ENCODE assay signal across 8 mouse cellular contexts in genomic region chr1:44147563-44148381, GRCm38 (mm10). TPM values are rescaled to one million over a fixed set of nuclear protein-coding genes. Genes with fewer than 3 reads are reported as not detected.
DNase-seq lines count a peak whose midpoint lies in the region; ATAC-seq and TF ChIP-seq lines count a peak whose summit lies in the region.

TSS of gene Ercc5 (plus strand) at chr1:44147744.

- H3K36me3 ChIP-seq in G1E (replicated peaks) = peaks cover 14% of the 10 kb centered on the region
- H3K36me3 ChIP-seq in forebrain, embryonic 16.5 days (ENCODE audit: control insufficient read depth, insufficient read depth) = peaks cover 6% of the 10 kb centered on the region; the same call in 1 of the 2 replicates
- peaks cover 5% of the 10 kb centered on the region; the same call in 1 of the 2 replicates for H3K36me3 ChIP-seq in lung, embryonic 15.5 days

- TF ChIP-seq CTCF in G1E (IDR thresholded peaks at IDR 0.05; ENCODE audit: low read depth, low read length) = no peak

- peak; percentile 98 for ATAC-seq in G1E (ENCODE audit: extremely low read depth, insufficient number of reproducible peaks, low FRiP score, poor library complexity, severe bottlenecking)
- ATAC-seq in forebrain, embryonic 16.5 days = peak; percentile 98
- ATAC-seq in lung, embryonic 15.5 days (ENCODE audit: borderline replicate concordance, extremely low read depth, low FRiP score, low TSS enrichment) = peak; percentile 98

- H3K4me2 ChIP-seq in forebrain, embryonic 16.5 days (ENCODE audit: low read length) = peak within 1 kb of the TSS; percentile 78
- peak within 1 kb of the TSS; percentile 74 for H3K4me2 ChIP-seq in lung, embryonic 15.5 days

- H3K27ac ChIP-seq in forebrain, embryonic 16.5 days (ENCODE audit: low read length) = peak within 1 kb of the TSS; percentile 95
- peak within 1 kb of the TSS; percentile 97 for H3K27ac ChIP-seq in lung, embryonic 15.5 days

- H3K9me3 ChIP-seq in G1E (replicated peaks) = no peaks in the 10 kb centered on the region
- no peaks in the 10 kb centered on the region for H3K9me3 ChIP-seq in forebrain, embryonic 16.5 days (ENCODE audit: control insufficient read depth, low read length)
- no peaks in the 10 kb centered on the region for H3K9me3 ChIP-seq in lung, embryonic 15.5 days

- peak within 1 kb of the TSS; percentile 93 for H3K4me3 ChIP-seq in G1E (ENCODE audit: low read depth, low read length)
- H3K4me3 ChIP-seq in forebrain, embryonic 16.5 days (replicated peaks; ENCODE audit: low read length) = peak within 1 kb of the TSS; percentile 58
- H3K4me3 ChIP-seq in lung, embryonic 15.5 days = peak within 1 kb of the TSS; percentile 97

- under 1% methylated on average over 66 of the region's 66 CpGs for WGBS in forebrain, embryonic 16.5 days
- WGBS in lung, embryonic 15.5 days = under 1% methylated on average over 66 of the region's 66 CpGs

- DNase-seq in G1E (ENCODE audit: low spot score) = peak; percentile 88
- DNase-seq in cerebellum, adult 18-20 months = peak; percentile 85 to 86
- peak; percentile 83 for DNase-seq in heart, postnatal 4 days
- peak; percentile 79 to 84 for DNase-seq in layer of hippocampus, adult 8-10 months (ENCODE audit: low spot score in 2 of 2)
- DNase-seq in ovary, adult 18-20 months (ENCODE audit: low spot score) = peak; percentile 79
- peak; percentile 89 for DNase-seq in thymus, postnatal 0 days (ENCODE audit: low spot score)

- no peaks in the 10 kb centered on the region for H3K27me3 ChIP-seq in G1E (ENCODE audit: insufficient read depth, low read length)
- no peaks in the 10 kb centered on the region for H3K27me3 ChIP-seq in forebrain, embryonic 16.5 days (replicated peaks; ENCODE audit: control insufficient read depth, insufficient read depth, low read length)
- no peaks in the 10 kb centered on the region for H3K27me3 ChIP-seq in lung, embryonic 15.5 days

- H3K4me1 ChIP-seq in G1E (ENCODE audit: insufficient read depth, low read depth, low read length) = peaks cover 14% of the 10 kb centered on the region
- peaks cover 4% of the 10 kb centered on the region; the same call in 1 of the 2 replicates for H3K4me1 ChIP-seq in forebrain, embryonic 16.5 days (replicated peaks; ENCODE audit: control insufficient read depth, insufficient read depth, low read length)
- peaks cover 10% of the 10 kb centered on the region for H3K4me1 ChIP-seq in lung, embryonic 15.5 days

- peak within 1 kb of the TSS; percentile 82 for H3K9ac ChIP-seq in forebrain, embryonic 16.5 days (replicated peaks; ENCODE audit: low read depth, low read length)
- peak within 1 kb of the TSS; percentile 97 for H3K9ac ChIP-seq in lung, embryonic 15.5 days

RNA-seq across cellular contexts. Expression of gene Ercc5, which starts in this region (rescaled TPM):
- total RNA-seq in G1E (2014; fragmentation: Nextera tagmentation) (45.3 and 49.5 TPM in 2 replicates), G1E (2017) (30.8 and 33.8 TPM in 2 replicates)
- polyA plus RNA-seq in G1E (2012) = 6.4 and 6.7 TPM in 2 replicates
- polyA plus RNA-seq in forebrain, embryonic 16.5 days (2015; fragmentation: Nextera tagmentation; extraction: Ambion mirVana) = 35.3 and 39.4 TPM in 2 replicates
- total RNA-seq in heart, postnatal 4 days (2021) = 10 to 100 TPM; 16.9 to 20.1 TPM
- 10 to 100 TPM; 19.7 to 22.8 (median 21.5) TPM for total RNA-seq in layer of hippocampus, adult 8-10 months (2022)
- 21.6 and 24.0 TPM in 2 replicates for polyA plus RNA-seq in lung, embryonic 15.5 days (2015; fragmentation: Nextera tagmentation; extraction: Ambion mirVana)
- polyA plus RNA-seq in thymus, postnatal 0 days (2015; fragmentation: Nextera tagmentation; extraction: Ambion mirVana) = 13.3 TPM in 2 replicates

Comparison
In these comparisons a context has a peak if more than half of its experiments do, and no peak if none do; other contexts are left out.
1. Peak in every context shown above with its lines: DNase-seq, ATAC-seq, H3K4me3 ChIP-seq and H3K27ac ChIP-seq.